Mouse (Mus musculus) hindbrain, embryonic 12.5 days (tissue): ENCODE results near the gene Cpne9. TPM values are rescaled to one million over a fixed set of nuclear protein-coding genes. Genes with fewer than 3 reads are reported as not detected.

Source experiments
- ATAC-seq: fragments of 200-750 bp; cut with Nextera tagmentation; 2 replicates; pipeline ENCODE4 v1.8.0; 2017; ENCODE audit warnings: moderate TSS enrichment; ENCODE audit not compliant: low FRiP score
- H3K27ac ChIP-seq: fragments of 300-500 bp; sonication (generic); 2 replicates; pipeline ENCODE4 v1.5.1; 2016; ENCODE audit warnings: mild to moderate bottlenecking
- H3K27me3 ChIP-seq: fragments of 300-500 bp; sonication (generic); 2 replicates; pipeline ENCODE4 v1.6.1; 2016; ENCODE audit warnings: mild to moderate bottlenecking
- H3K36me3 ChIP-seq: fragments of 300-500 bp; sonication (generic); 2 replicates; pipeline ENCODE4 v1.6.1; 2016; ENCODE audit warnings: mild to moderate bottlenecking
- H3K4me1 ChIP-seq: fragments of 300-500 bp; sonication (generic); 2 replicates; pipeline ENCODE4 v1.6.1; 2016
- H3K4me2 ChIP-seq: fragments of 300-500 bp; sonication (generic); replicated peaks from 2 replicates; pipeline ENCODE4 v1.6.1; 2016; ENCODE audit warnings: mild to moderate bottlenecking
- H3K4me3 ChIP-seq: fragments of 300-500 bp; sonication (generic); 2 replicates; pipeline ENCODE4 v1.5.1; 2016; ENCODE audit warnings: mild to moderate bottlenecking
- H3K9ac ChIP-seq: fragments of 300-500 bp; sonication (generic); 2 replicates; pipeline ENCODE4 v1.6.1; 2016; ENCODE audit warnings: mild to moderate bottlenecking, moderate library complexity
- H3K9me3 ChIP-seq: fragments of 300-500 bp; sonication (generic); replicated peaks from 2 replicates; pipeline ENCODE4 v1.6.1; 2016; ENCODE audit warnings: mild to moderate bottlenecking
- WGBS: fragments of 180-500 bp; shearing (Covaris S2); methylation state at CpG from one replicate; pipeline ENCODE4 v1.1.7; 2016; 5-methylcytosine and 5-hydroxymethylcytosine counted together
- polyA plus RNA-seq: library from polyadenylated mRNA; unstranded; fragments of >200 nt; fragmentation: Nextera tagmentation; extraction: Ambion mirVana; gene quantifications from 2 replicates; pipeline ENCODE4 v1.2.1, GENCODE M21; 2016

Cpne9 gene
- polyA plus RNA-seq, 1 experiment from 2014 or later: 0.39 TPM

GRCm38 (mm10) chr6:113351161-113351560 is 69.1 kb downstream of the Cpne9 start:
- H3K4me3 ChIP-seq: no peak overlapping the region
- H3K27me3 ChIP-seq: no peaks in the 10 kb centered on the region
- ATAC-seq: no peak
- no peaks in the 10 kb centered on the region for H3K4me1 ChIP-seq
- H3K27ac ChIP-seq: no peak overlapping the region
- no peak overlapping the region for H3K9ac ChIP-seq
- 79% methylated on average over 1 of the region's 1 CpGs for WGBS
- H3K9me3 ChIP-seq: no peaks in the 10 kb centered on the region
- no peaks in the 10 kb centered on the region for H3K36me3 ChIP-seq
- no peak overlapping the region for H3K4me2 ChIP-seq

GRCm38 (mm10) chr6:113351653-113352052 is 69.5 kb downstream of the Cpne9 start:
- Histone ChIP-seq H3K4me2 (no peak overlapping the region), H3K4me3 (no peak overlapping the region), H3K27me3 (no peaks in the 10 kb centered on the region), H3K27ac (no peak overlapping the region), H3K9ac (no peak overlapping the region), H3K4me1 (no peaks in the 10 kb centered on the region), H3K36me3 (no peaks in the 10 kb centered on the region), H3K9me3 (no peaks in the 10 kb centered on the region)
- ATAC-seq: no peak
- 65% methylated on average over 10 of the region's 10 CpGs for WGBS

- 80% methylated on average over 3 of the region's 3 CpGs for WGBS
- H3K4me2 ChIP-seq: no peak overlapping the region
Measured at GRCm38 (mm10) chr6:113352820-113353219, 70.7 kb downstream of the Cpne9 start.

GRCm38 (mm10) chr6:113353696-113354095 is 71.6 kb downstream of the Cpne9 start:
- Histone ChIP-seq H3K27me3 (no peaks in the 10 kb centered on the region; the same call in 1 of the 2 replicates), H3K4me2 (no peak overlapping the region), H3K4me1 (no peaks in the 10 kb centered on the region), H3K4me3 (no peak overlapping the region), H3K27ac (no peak overlapping the region), H3K9ac (no peak overlapping the region), H3K9me3 (no peaks in the 10 kb centered on the region), H3K36me3 (no peaks in the 10 kb centered on the region)
- 73% methylated on average over 3 of the region's 3 CpGs for WGBS
- no peak for ATAC-seq

More at GRCm38 (mm10) chr6:113352820-113353219, 70.7 kb downstream of the Cpne9 start:
- Histone ChIP-seq H3K9me3 (no peaks in the 10 kb centered on the region), H3K27me3 (no peaks in the 10 kb centered on the region), H3K27ac (no peak overlapping the region), H3K4me3 (no peak overlapping the region), H3K9ac (no peak overlapping the region), H3K36me3 (no peaks in the 10 kb centered on the region), H3K4me1 (no peaks in the 10 kb centered on the region)
- no peak for ATAC-seq

Other genes starting within 250 kb of the Cpne9 start
- 56.6 and 63.3 TPM in 2 replicates for gene Thumpd3, start 236.1 kb upstream of the Cpne9 start, polyA plus RNA-seq
- 67.1 and 74.1 TPM in 2 replicates for gene Setd5, start 204.9 kb upstream of the Cpne9 start, polyA plus RNA-seq
- gene Lhfpl4, start 86.9 kb upstream of the Cpne9 start, polyA plus RNA-seq: 41.1 and 43.0 TPM in 2 replicates
- 43.3 and 43.8 TPM in 2 replicates for gene Mtmr14, start 44.5 kb upstream of the Cpne9 start, polyA plus RNA-seq
- 28.2 and 28.4 TPM in 2 replicates for gene Brpf1, start 24.8 kb downstream of the Cpne9 start, polyA plus RNA-seq
- 11.1 and 12.0 TPM in 2 replicates for gene Ogg1, start 44.7 kb downstream of the Cpne9 start, polyA plus RNA-seq
- gene Camk1, start 61.7 kb downstream of the Cpne9 start, polyA plus RNA-seq: 72.5 and 78.4 TPM in 2 replicates
- 64.5 and 66.0 TPM in 2 replicates for gene Tada3, start 95.6 kb downstream of the Cpne9 start, polyA plus RNA-seq
- 363 and 371 TPM in 2 replicates for gene Arpc4, start 95.8 kb downstream of the Cpne9 start, polyA plus RNA-seq
- gene Ttll3, start 107.0 kb downstream of the Cpne9 start, polyA plus RNA-seq: 8.0 and 8.9 TPM in 2 replicates
- gene Rpusd3, start 137.0 kb downstream of the Cpne9 start, polyA plus RNA-seq: 22.0 and 26.1 TPM in 2 replicates
- gene Cidec, start 153.5 kb downstream of the Cpne9 start, polyA plus RNA-seq: not detected in 2 replicates
- gene Jagn1, start 160.3 kb downstream of the Cpne9 start, polyA plus RNA-seq: 69.2 and 71.3 TPM in 2 replicates
- gene Il17re, start 176.2 kb downstream of the Cpne9 start, polyA plus RNA-seq: 0.74 and 1.1 TPM in 2 replicates
- 5.4 and 6.0 TPM in 2 replicates for gene Il17rc, start 189.1 kb downstream of the Cpne9 start, polyA plus RNA-seq
- 47.5 and 54.3 TPM in 2 replicates for gene Creld1, start 201.0 kb downstream of the Cpne9 start, polyA plus RNA-seq
- gene Prrt3, start 219.6 kb downstream of the Cpne9 start, polyA plus RNA-seq: 2.8 and 3.7 TPM in 2 replicates
- 91.6 and 94.0 TPM in 2 replicates for gene Emc3, start 249.3 kb downstream of the Cpne9 start, polyA plus RNA-seq
- 8.8 and 10.4 TPM in 2 replicates for gene Fancd2, start 249.4 kb downstream of the Cpne9 start, polyA plus RNA-seq